Mouse (Mus musculus) B cell, adult (primary cell): ENCODE measurements around the gene Dhx8. TPM values are rescaled to one million over a fixed set of nuclear protein-coding genes. Genes with fewer than 3 reads are reported as not detected.

Source experiments
- total RNA-seq: library from RNA; stranded (reverse); gene quantifications from 4 replicates; pipeline ENCODE4 v1.2.4, GENCODE M21; 2023; ENCODE audit not compliant: inconsistent age

Dhx8 gene
- total RNA-seq: 75.8 to 87.1 TPM (median 80.4 TPM) in 4 replicates

DNA sequence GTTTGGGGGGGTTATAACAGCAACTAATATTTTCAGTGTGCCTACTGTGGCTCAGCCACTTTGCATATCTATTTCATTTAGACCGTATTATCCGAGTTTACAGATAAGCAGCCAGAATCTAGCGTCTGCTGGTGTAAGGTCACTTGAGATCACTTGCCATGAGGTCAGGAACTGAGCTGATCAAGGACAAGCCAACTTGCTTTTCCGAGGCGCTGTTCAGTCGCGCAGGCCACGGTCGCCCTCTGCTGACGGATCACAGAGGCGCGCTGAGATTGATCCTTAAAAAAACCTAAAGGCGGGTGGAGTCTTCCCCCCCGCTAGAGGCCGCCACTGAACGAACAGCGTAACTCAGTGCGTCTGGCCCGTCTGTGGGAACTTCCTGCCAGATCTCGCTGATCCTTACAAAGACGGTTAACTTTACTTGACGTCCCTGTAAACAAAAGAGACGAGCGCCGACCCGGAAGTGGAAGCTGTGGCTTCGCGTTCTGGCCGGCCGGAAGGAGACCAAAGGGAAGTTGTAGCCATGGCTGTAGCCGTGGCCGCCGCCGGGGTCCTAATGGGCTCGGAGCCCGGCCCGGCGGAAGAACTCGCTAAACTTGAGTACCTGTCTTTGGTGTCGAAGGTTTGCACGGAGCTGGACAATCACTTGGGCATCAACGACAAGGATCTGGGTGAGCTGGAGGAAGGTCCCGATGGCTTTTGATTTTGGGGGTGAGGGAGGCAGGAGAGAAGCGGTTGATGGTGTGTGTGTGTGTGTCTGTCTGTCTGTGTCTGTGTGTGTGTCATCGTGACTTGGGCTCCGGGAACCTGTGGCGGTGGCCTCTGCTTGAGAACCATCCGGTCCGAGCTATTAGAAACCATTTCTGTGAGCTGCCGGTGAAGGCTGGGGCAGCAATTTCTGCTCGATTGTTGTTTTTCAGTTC lies at the start of gene Dhx8:
TSS of gene Dhx8 (plus strand) at position 402 of the 923 bp plus-strand sequence.

DNA sequence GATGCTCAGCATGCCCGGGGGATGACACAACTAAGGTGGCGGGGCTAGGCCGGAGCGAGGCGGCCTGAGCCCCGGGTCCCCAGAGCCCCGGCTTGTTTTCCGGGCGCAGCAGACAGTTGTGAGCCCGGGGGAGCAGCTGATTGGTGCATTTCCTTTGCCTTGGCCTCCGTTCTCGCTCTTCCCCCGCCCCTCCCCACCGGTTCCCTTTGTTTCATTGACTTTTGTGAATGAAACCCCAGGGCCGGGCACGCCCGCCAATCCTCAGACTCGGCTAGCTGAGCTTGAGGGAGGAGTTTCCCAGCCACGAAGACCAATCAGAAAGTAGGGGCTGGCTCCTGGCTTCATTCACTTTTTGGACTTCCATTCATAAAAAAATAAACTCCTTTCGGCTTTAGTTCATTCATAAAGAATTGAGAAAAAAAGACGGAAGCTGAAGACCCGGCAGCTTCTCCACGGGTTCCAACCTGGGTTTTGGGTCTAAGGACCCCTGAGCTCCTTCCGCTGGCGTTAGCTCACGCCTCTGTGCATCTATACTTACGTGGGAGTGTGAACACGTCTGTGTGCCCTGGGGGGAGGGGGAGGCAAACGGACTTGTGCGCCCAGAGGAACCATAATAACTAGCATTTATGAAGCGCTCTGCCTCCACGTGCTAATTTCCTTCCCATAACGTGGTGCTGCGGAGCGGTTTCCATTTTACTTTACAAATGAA lies 52.6 kb downstream of the Dhx8 start, which contains the start of gene Etv4:
TSS of gene Etv4 (minus strand) at position 229 of the 709 bp plus-strand sequence.

Other genes with a start within 250 kb of the Dhx8 start
- 5.5 to 9.9 TPM (median 7.5 TPM) in 4 replicates for gene Brca1, start 181.0 kb upstream of the Dhx8 start, total RNA-seq
- gene Nbr1, start 180.8 kb upstream of the Dhx8 start, total RNA-seq: 124 to 157 TPM (median 143 TPM) in 4 replicates
- gene Tmem106a, start 150.7 kb upstream of the Dhx8 start, total RNA-seq: 4.3 to 5.8 TPM (median 5.2 TPM) in 4 replicates
- gene Gm11634, start 133.7 kb upstream of the Dhx8 start, total RNA-seq: not detected in 4 replicates
- gene Rdm1, start 105.7 kb upstream of the Dhx8 start, total RNA-seq: 42.9 to 60.2 TPM (median 48.0 TPM) in 4 replicates
- gene Arl4d, start 67.4 kb upstream of the Dhx8 start, total RNA-seq: 1.7 to 2.8 TPM (median 2.2 TPM) in 4 replicates
- not detected in 4 replicates for gene Etv4, start 52.5 kb downstream of the Dhx8 start, total RNA-seq
- gene Meox1, start 161.5 kb downstream of the Dhx8 start, total RNA-seq: 0.64 to 1.0 TPM (median 0.83 TPM) in 4 replicates
- gene Sost, start 234.1 kb downstream of the Dhx8 start, total RNA-seq: not detected in 4 replicates